In the genomic region with DNA sequence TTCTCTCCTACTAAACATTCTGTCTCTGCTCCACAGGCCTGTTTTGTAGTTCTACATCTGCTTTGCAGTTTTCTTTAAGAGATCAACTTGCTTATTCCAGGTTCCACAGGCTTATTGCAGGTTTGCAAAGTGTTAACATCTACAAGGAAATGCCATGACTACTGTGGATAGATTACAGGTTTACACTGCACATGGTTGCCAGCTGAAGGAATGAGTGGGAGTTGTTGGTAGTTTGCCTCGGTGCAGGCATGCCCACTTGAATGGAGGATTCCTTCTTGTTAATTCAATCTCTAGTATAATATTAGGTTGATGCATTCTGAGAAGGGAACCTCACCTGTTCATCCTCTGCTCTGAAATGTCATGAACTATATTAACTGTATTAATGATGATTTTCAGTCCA, we compare ENCODE assay signal across 29 mouse cellular contexts.
DNase-seq lines count a peak whose midpoint lies in the region; ATAC-seq and TF ChIP-seq lines count a peak whose summit lies in the region.
"Had no signal": no experiment of that assay in that cellular context is flagged by ENCODE, and none has a peak within 500 bp of the region (broad histone marks: within the 10 kb centered on the region; RNA-seq: fewer than 3 reads in every experiment).

No protein-coding gene starts in this region.

- H3K4me1 ChIP-seq in midbrain, postnatal 0 days (ENCODE audit: insufficient read depth, low read length): no peaks in the 10 kb centered on the region
- H3K4me1 ChIP-seq: embryonic facial prominence, embryonic 12.5 days; embryonic facial prominence, embryonic 15.5 days; heart, embryonic 12.5 days; heart, embryonic 15.5 days; hindbrain, embryonic 10.5 days; hindbrain, embryonic 13.5 days had no signal

- DNase-seq in frontal cortex, postnatal 36 days (ENCODE audit: low spot score in 2 of 2): peak; percentile 8 to 20
- DNase-seq in frontal cortex, postnatal 14 days (ENCODE audit: low spot score in 2 of 2): no peak
- DNase-seq in right cerebral cortex, adult 18-20 months: peak; percentile 10
- no peak for DNase-seq in right cerebral cortex, postnatal 10 days (ENCODE audit: low spot score in 2 of 2)
- peak; percentile 66 for DNase-seq in brain, adult 2 months (ENCODE audit: low read depth, low spot score)
- DNase-seq in midbrain, postnatal 0 days (ENCODE audit: low spot score): no peak
- DNase-seq: adrenal gland, postnatal 10 days; adrenal gland, postnatal 36 days; B cell, adult 2 months; cerebellum, adult 11 months; cerebellum, adult 2 months; cerebellum, adult 9-11 months; cerebellum, postnatal 25 days; forebrain, postnatal 0 days; gastrocnemius, postnatal 25 days; heart, adult 18-20 months; heart, postnatal 10 days; heart, postnatal 36 days had no signal

- H3K9me3 ChIP-seq in midbrain, postnatal 0 days (ENCODE audit: low read length): no peaks in the 10 kb centered on the region
- H3K9me3 ChIP-seq: embryonic facial prominence, embryonic 12.5 days; embryonic facial prominence, embryonic 15.5 days; heart, embryonic 12.5 days; heart, embryonic 15.5 days; hindbrain, embryonic 10.5 days; hindbrain, embryonic 13.5 days had no signal

- ATAC-seq in midbrain, postnatal 0 days (ENCODE audit: low FRiP score): no peak
- ATAC-seq: forebrain, embryonic 14.5 days; forebrain, postnatal 0 days; hindbrain, embryonic 16.5 days; Patski had no signal

- H3K4me2 ChIP-seq in midbrain, postnatal 0 days (ENCODE audit: low read depth, low read length, poor library complexity, severe bottlenecking): no peak overlapping the region
- H3K4me2 ChIP-seq: embryonic facial prominence, embryonic 12.5 days; embryonic facial prominence, embryonic 15.5 days; heart, embryonic 12.5 days; heart, embryonic 15.5 days; hindbrain, embryonic 13.5 days had no signal

- no peaks in the 10 kb centered on the region for H3K36me3 ChIP-seq in midbrain, postnatal 0 days (ENCODE audit: insufficient read depth, low read length)
- H3K36me3 ChIP-seq: embryonic facial prominence, embryonic 12.5 days; embryonic facial prominence, embryonic 15.5 days; G1E; heart, embryonic 12.5 days; heart, embryonic 15.5 days; hindbrain, embryonic 10.5 days; hindbrain, embryonic 13.5 days had no signal

- 71% methylated on average over 1 of the region's 1 CpGs for WGBS in midbrain, postnatal 0 days

- no peaks in the 10 kb centered on the region for H3K27me3 ChIP-seq in midbrain, postnatal 0 days (ENCODE audit: insufficient read depth, low read length)
- H3K27me3 ChIP-seq: CH12.LX; embryonic facial prominence, embryonic 12.5 days; embryonic facial prominence, embryonic 15.5 days; heart, embryonic 12.5 days; heart, embryonic 15.5 days; hindbrain, embryonic 13.5 days; Patski had no signal

- H3K4me3 ChIP-seq in midbrain, postnatal 0 days (ENCODE audit: low read depth, low read length): no peak overlapping the region
- H3K4me3 ChIP-seq: embryonic facial prominence, embryonic 12.5 days; embryonic facial prominence, embryonic 15.5 days; heart, embryonic 12.5 days; heart, embryonic 15.5 days; hindbrain, embryonic 10.5 days; hindbrain, embryonic 13.5 days had no signal

- TF ChIP-seq CTCF in midbrain, postnatal 0 days (IDR thresholded peaks at IDR 0.05): no peak

- H3K9ac ChIP-seq in midbrain, postnatal 0 days (replicated peaks; ENCODE audit: low read length, poor library complexity, severe bottlenecking): no peak overlapping the region
- H3K9ac ChIP-seq: embryonic facial prominence, embryonic 12.5 days; embryonic facial prominence, embryonic 15.5 days; forebrain, postnatal 0 days; heart, embryonic 12.5 days; heart, embryonic 15.5 days; hindbrain, embryonic 13.5 days had no signal

- H3K27ac ChIP-seq in midbrain, postnatal 0 days (ENCODE audit: low read depth, low read length): no peak overlapping the region
- H3K27ac ChIP-seq: embryonic facial prominence, embryonic 12.5 days; embryonic facial prominence, embryonic 15.5 days; heart, embryonic 15.5 days; hindbrain, embryonic 10.5 days; hindbrain, embryonic 13.5 days had no signal

Comparison
In these comparisons a context has a peak if more than half of its experiments do, and no peak if none do; other contexts are left out.
1. DNase-seq: peak in frontal cortex, postnatal 36 days (2 of 2), right cerebral cortex, adult 18-20 months (single experiment) and brain, adult 2 months (single experiment); none in frontal cortex, postnatal 14 days (0 of 2), right cerebral cortex, postnatal 10 days (0 of 2) and midbrain, postnatal 0 days (single experiment).